Mouse (Mus musculus): ENCODE results near the gene Cxcl9. TPM values are rescaled to one million over a fixed set of nuclear protein-coding genes. Genes with fewer than 3 reads are reported as not detected.

Gene Cxcl9
- total RNA-seq, 2 experiments from 2014 or later: not detected

GRCm38 (mm10) chr5:92345006-92345405, 17.1 kb upstream of the Cxcl9 start:
- ATAC-seq (replicated peaks; ENCODE audit: low FRiP score, poor library complexity, severe bottlenecking): no peak

- ATAC-seq (replicated peaks; ENCODE audit: low FRiP score, poor library complexity, severe bottlenecking): no peak
Measured at GRCm38 (mm10) chr5:92340606-92341005, 12.7 kb upstream of the Cxcl9 start.

GRCm38 (mm10) chr5:92336743-92337142, 8.9 kb upstream of the Cxcl9 start:
- ATAC-seq (replicated peaks; ENCODE audit: low FRiP score, poor library complexity, severe bottlenecking): no peak

GRCm38 (mm10) chr5:92332359-92332840, 4.5 kb upstream of the Cxcl9 start:
- ATAC-seq (replicated peaks; ENCODE audit: low FRiP score, poor library complexity, severe bottlenecking): no peak

- no peak for ATAC-seq (replicated peaks; ENCODE audit: low FRiP score, poor library complexity, severe bottlenecking)
Measured at GRCm38 (mm10) chr5:92331635-92332338, 3.9 kb upstream of the Cxcl9 start, which contains the start of gene Art3. Art3 (plus strand) TSS chr5:92331827.

- ATAC-seq (replicated peaks; ENCODE audit: low FRiP score, poor library complexity, severe bottlenecking): no peak
Measured at GRCm38 (mm10) chr5:92331122-92331521, 3.2 kb upstream of the Cxcl9 start.

- no peak for ATAC-seq (replicated peaks; ENCODE audit: low FRiP score, poor library complexity, severe bottlenecking)
Measured at GRCm38 (mm10) chr5:92327367-92327766, 512 bp downstream of the Cxcl9 start.

GRCm38 (mm10) chr5:92323264-92323663, 4.6 kb downstream of the Cxcl9 start:
- ATAC-seq (replicated peaks; ENCODE audit: low FRiP score, poor library complexity, severe bottlenecking): no peak

GRCm38 (mm10) chr5:92322612-92323011, 5.3 kb downstream of the Cxcl9 start:
- no peak for ATAC-seq (replicated peaks; ENCODE audit: low FRiP score, poor library complexity, severe bottlenecking)

- no peak for ATAC-seq (replicated peaks; ENCODE audit: low FRiP score, poor library complexity, severe bottlenecking)
Measured at GRCm38 (mm10) chr5:92321631-92322400, 6.1 kb downstream of the Cxcl9 start.

GRCm38 (mm10) chr5:92318596-92318995, 9.3 kb downstream of the Cxcl9 start:
- no peak for ATAC-seq (replicated peaks; ENCODE audit: low FRiP score, poor library complexity, severe bottlenecking)

- ATAC-seq (replicated peaks; ENCODE audit: low FRiP score, poor library complexity, severe bottlenecking): no peak
Measured at GRCm38 (mm10) chr5:92318119-92318518, 9.8 kb downstream of the Cxcl9 start.

- no peak for ATAC-seq (replicated peaks; ENCODE audit: low FRiP score, poor library complexity, severe bottlenecking)
Measured at GRCm38 (mm10) chr5:92313776-92314175, 14.1 kb downstream of the Cxcl9 start.

GRCm38 (mm10) chr5:92312046-92312715, 15.7 kb downstream of the Cxcl9 start:
- 0 out of 2 replicates have a peak, but pooled peaks have one; percentile 55 for ATAC-seq (replicated peaks; ENCODE audit: low FRiP score, poor library complexity, severe bottlenecking)

GRCm38 (mm10) chr5:92309681-92310511, 18.0 kb downstream of the Cxcl9 start, which contains the start of gene Sdad1:
Sdad1 (minus strand) TSS chr5:92310479.
- peak; percentile 93 for ATAC-seq (replicated peaks; ENCODE audit: low FRiP score, poor library complexity, severe bottlenecking)

GRCm38 (mm10) chr5:92304291-92304690, 23.6 kb downstream of the Cxcl9 start:
- no peak for ATAC-seq (replicated peaks; ENCODE audit: low FRiP score, poor library complexity, severe bottlenecking)

GRCm38 (mm10) chr5:92302149-92302840, 25.6 kb downstream of the Cxcl9 start:
- ATAC-seq (replicated peaks; ENCODE audit: low FRiP score, poor library complexity, severe bottlenecking): no peak

GRCm38 (mm10) chr5:92294525-92294924, 33.4 kb downstream of the Cxcl9 start:
- no peak for ATAC-seq (replicated peaks; ENCODE audit: low FRiP score, poor library complexity, severe bottlenecking)
